1 mouse cellular context compared by ENCODE assay signal in the genomic region with DNA sequence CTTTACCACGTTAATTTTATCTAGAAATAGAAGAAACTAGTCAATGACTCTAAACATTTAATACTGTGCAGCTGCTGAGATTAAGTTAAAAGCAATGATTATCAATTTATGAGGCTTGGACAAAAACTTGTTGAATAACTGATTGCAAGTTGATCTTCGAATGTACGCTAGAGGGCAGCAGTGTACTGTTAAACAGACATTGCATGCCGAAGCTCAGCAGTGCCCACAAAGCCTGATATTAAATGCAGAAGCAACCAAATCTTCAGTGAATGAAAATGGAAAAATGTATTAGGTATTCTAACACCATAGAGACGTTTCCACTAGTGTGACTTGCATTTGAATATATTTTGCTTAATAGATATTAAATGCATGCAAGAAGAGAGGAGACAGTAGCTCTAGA.
TF ChIP-seq lines count a peak whose summit lies in the region.

No protein-coding gene starts in this region.

TF ChIP-seq in CH12.LX, 34 proteins besides CTCF, POLR2A, EP300 and RAD21 (continued from another document):
- TF ChIP-seq E2F4 (IDR thresholded peaks at IDR 0.05; ENCODE audit: insufficient replicate concordance, low read depth, low read length) (no peak; the same call in 1 of the 2 replicates), SMC3 (IDR thresholded peaks at IDR 0.05; ENCODE audit: low read depth, low read length) (peak; percentile 77)
TF ChIP-seq in CH12.LX: peak in this region for 6.
